In the genomic region with DNA sequence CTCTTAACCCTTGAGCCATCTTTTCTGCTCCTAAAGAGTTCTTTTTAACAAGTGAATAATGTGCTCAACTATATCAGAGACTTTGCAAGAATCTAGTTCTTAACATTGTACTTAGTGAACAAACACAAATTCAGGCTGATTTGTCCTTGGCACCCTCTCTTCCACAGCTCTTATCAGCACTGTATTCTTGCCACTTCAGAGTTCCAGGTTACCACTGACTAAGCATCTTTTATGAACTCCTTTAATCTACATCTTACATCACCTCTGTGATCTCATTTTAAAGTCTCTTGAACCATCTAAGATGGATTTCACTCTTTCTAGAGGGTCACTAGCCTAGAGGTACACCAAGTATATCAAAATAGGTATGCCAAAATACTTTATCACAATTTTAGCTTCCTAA, we compare ENCODE assay signal across 23 mouse cellular contexts. TPM values are rescaled to one million over a fixed set of nuclear protein-coding genes. Genes with fewer than 3 reads are reported as not detected.
A peak's percentile ranks its signal among the peaks of the same experiment; 100 is the strongest.
DNase-seq lines count a peak whose midpoint lies in the region; ATAC-seq and TF ChIP-seq lines count a peak whose summit lies in the region.
"Had no signal": no experiment of that assay in that cellular context is flagged by ENCODE, and none has a peak within 500 bp of the region (broad histone marks: within the 10 kb centered on the region; RNA-seq: fewer than 3 reads in every experiment).

No protein-coding gene starts in this region.

- no peak overlapping the region for H3K4me2 ChIP-seq in liver, embryonic 11.5 days
- H3K4me2 ChIP-seq: embryonic facial prominence, embryonic 12.5 days; embryonic facial prominence, embryonic 15.5 days; heart, embryonic 11.5 days; hindbrain, embryonic 12.5 days; hindbrain, embryonic 15.5 days had no signal

- no peak for TF ChIP-seq CTCF in liver, adult 2 months (IDR thresholded peaks at IDR 0.05; ENCODE audit: low read depth, low read length)

- H3K4me3 ChIP-seq in liver, adult 2 months (ENCODE audit: insufficient read depth, low read depth, low read length): no peak overlapping the region
- H3K4me3 ChIP-seq in liver, embryonic 11.5 days (ENCODE audit: low read depth, low read length): no peak overlapping the region
- H3K4me3 ChIP-seq: embryonic facial prominence, embryonic 12.5 days; embryonic facial prominence, embryonic 15.5 days; gastrocnemius, adult 2 months; hindbrain, embryonic 12.5 days; hindbrain, embryonic 15.5 days had no signal

- H3K36me3 ChIP-seq in liver, adult 2 months (ENCODE audit: control insufficient read depth, insufficient read depth, low read length): peaks cover 10% of the 10 kb centered on the region
- H3K36me3 ChIP-seq in liver, embryonic 11.5 days (ENCODE audit: control insufficient read depth, insufficient read depth, low read length): peaks cover 4% of the 10 kb centered on the region; the same call in 1 of the 2 replicates

- H3K27me3 ChIP-seq in liver, adult 2 months (ENCODE audit: control insufficient read depth, insufficient read depth, low read length): no peaks in the 10 kb centered on the region
- H3K27me3 ChIP-seq in liver, embryonic 11.5 days (replicated peaks; ENCODE audit: control insufficient read depth, insufficient read depth, low read length): no peaks in the 10 kb centered on the region
- H3K27me3 ChIP-seq: embryonic facial prominence, embryonic 12.5 days; embryonic facial prominence, embryonic 15.5 days; hindbrain, embryonic 12.5 days; hindbrain, embryonic 15.5 days; Patski had no signal

- TF ChIP-seq POLR2A in liver, adult 2 months (IDR thresholded peaks at IDR 0.05; ENCODE audit: extremely low read depth, insufficient read depth, low read length): no peak

- no peak overlapping the region for H3K27ac ChIP-seq in liver, adult 2 months (replicated peaks; ENCODE audit: insufficient read depth, low read depth, low read length)
- no peak overlapping the region for H3K27ac ChIP-seq in liver, embryonic 11.5 days (ENCODE audit: low read depth, low read length)
- H3K27ac ChIP-seq: embryonic facial prominence, embryonic 12.5 days; embryonic facial prominence, embryonic 15.5 days; gastrocnemius, adult 2 months; hindbrain, embryonic 12.5 days; hindbrain, embryonic 15.5 days had no signal

- no peaks in the 10 kb centered on the region; the same call in 1 of the 2 replicates for H3K4me1 ChIP-seq in liver, adult 2 months (ENCODE audit: control insufficient read depth, insufficient read depth, low read length)
- no peaks in the 10 kb centered on the region for H3K4me1 ChIP-seq in liver, embryonic 11.5 days (replicated peaks; ENCODE audit: control insufficient read depth, insufficient read depth, low read length)
- H3K4me1 ChIP-seq: embryonic facial prominence, embryonic 12.5 days; embryonic facial prominence, embryonic 15.5 days; hindbrain, embryonic 12.5 days; hindbrain, embryonic 15.5 days had no signal

- peaks cover 11% of the 10 kb centered on the region; the same call in 1 of the 2 replicates for H3K79me2 ChIP-seq in liver, adult 2 months (ENCODE audit: control insufficient read depth, insufficient read depth, low read length)

- peak; percentile 47 for DNase-seq in liver, adult 2 months (ENCODE audit: extremely low read depth, low read depth, low spot score)
- no peak for DNase-seq in liver, embryonic 11.5 days (ENCODE audit: low spot score)
- DNase-seq in lung, postnatal 25 days (ENCODE audit: low spot score): peak; percentile 8
- no peak for DNase-seq in lung, postnatal 14 days
- DNase-seq in c-Kit-positive CD71-positive TER-119-positive erythroid progenitor cells, embryonic 14.5 days (ENCODE audit: low spot score): peak; percentile 8
- DNase-seq in layer of hippocampus, postnatal 10 days (ENCODE audit: low spot score in 2 of 2): no peak
- no peak for DNase-seq in left cerebral cortex, adult 8-10 months (ENCODE audit: low spot score in 2 of 2)
- DNase-seq: adrenal gland, adult 8-10 months; adrenal gland, postnatal 25 days; cerebellum, adult 18-20 months; cerebellum, adult 9-10 months; cerebellum, postnatal 25 days; forebrain, postnatal 0 days; gastrocnemius, adult 2 months; gastrocnemius, postnatal 14 days; heart, adult 11 months had no signal

- no peak for ATAC-seq in liver, embryonic 11.5 days (replicated peaks; ENCODE audit: low FRiP score)
- ATAC-seq: forebrain, embryonic 14.5 days; forebrain, postnatal 0 days; Patski had no signal

- H3K9me3 ChIP-seq in liver, embryonic 11.5 days (ENCODE audit: control insufficient read depth, low read length): no peaks in the 10 kb centered on the region
- H3K9me3 ChIP-seq: embryonic facial prominence, embryonic 12.5 days; embryonic facial prominence, embryonic 15.5 days; hindbrain, embryonic 12.5 days; hindbrain, embryonic 15.5 days had no signal

- H3K9ac ChIP-seq in liver, adult 2 months (ENCODE audit: low read depth, low read length): no peak overlapping the region
- no peak overlapping the region for H3K9ac ChIP-seq in liver, embryonic 11.5 days (ENCODE audit: low read depth, low read length)
- H3K9ac ChIP-seq: embryonic facial prominence, embryonic 12.5 days; embryonic facial prominence, embryonic 15.5 days; forebrain, postnatal 0 days; hindbrain, embryonic 12.5 days; hindbrain, embryonic 15.5 days had no signal

RNA-seq across cellular contexts. Expression of gene Cdk13, which starts 29.5 kb away (rescaled TPM):
- total RNA-seq in liver, adult 2 months (2014; rRNA removed): 20.9 and 25.6 TPM in 2 replicates
- polyA plus RNA-seq in liver, adult 2 months (2012; rRNA removed): 13.7 and 15.2 TPM in 2 replicates
- polyA plus RNA-seq in liver, embryonic 11.5 days (2014; fragmentation: Nextera tagmentation; extraction: Ambion mirVana): 13.2 and 15.9 TPM in 2 replicates
- 10 to 100 TPM; 52.6 to 57.5 TPM for total RNA-seq in layer of hippocampus, postnatal 10 days (2021)
- 10 to 100 TPM; 54.0 to 59.9 (median 55.3) TPM for total RNA-seq in left cerebral cortex, adult 8-10 months (2022)

Comparison
In these comparisons a context has a peak if more than half of its experiments do, and no peak if none do; other contexts are left out.
1. DNase-seq: peak in liver, adult 2 months (single experiment), lung, postnatal 25 days (single experiment) and c-Kit-positive CD71-positive TER-119-positive erythroid progenitor cells, embryonic 14.5 days (single experiment); none in liver, embryonic 11.5 days (single experiment), lung, postnatal 14 days (single experiment), layer of hippocampus, postnatal 10 days (0 of 2) and left cerebral cortex, adult 8-10 months (0 of 2).